Mouse (Mus musculus): ENCODE data around the gene Ddx17.

DNA sequence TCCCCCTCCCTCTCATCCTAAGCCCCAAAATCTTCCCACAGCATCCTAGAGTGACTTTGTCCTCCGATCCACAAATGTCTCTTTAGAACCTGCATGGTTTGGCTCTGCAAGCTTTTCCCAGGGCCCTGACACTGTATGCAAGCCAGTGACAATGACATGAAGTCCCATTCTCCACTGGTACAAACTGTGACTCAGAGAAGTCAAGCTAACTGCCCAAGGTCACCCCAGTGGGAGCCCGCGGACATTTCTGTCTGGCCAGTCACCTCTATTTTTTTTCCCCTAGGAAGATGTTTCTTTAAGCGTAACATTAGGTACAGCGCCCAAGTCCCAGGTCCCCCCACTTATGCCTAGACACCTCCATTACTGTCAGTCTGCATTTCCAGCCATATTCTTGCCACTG is 43.1 kb downstream of the Ddx17 start:
- TF ChIP-seq POLR2A (IDR thresholded peaks at IDR 0.05; ENCODE audit: borderline replicate concordance, extremely low read depth, insufficient read depth, insufficient read length, poor library complexity, severe bottlenecking), result no peak
- no peak for TF ChIP-seq CTCF (IDR thresholded peaks at IDR 0.05; ENCODE audit: borderline replicate concordance, extremely low read depth, insufficient read depth, insufficient read length)
